Mouse (Mus musculus) C2C12 (cell line): ENCODE measurements around the gene Khdc4.

Source experiments
- CTCF ChIP-seq: IDR thresholded peaks from one replicate; pipeline ENCODE4 v1.5.1; 2011; ENCODE audit not compliant: control insufficient read depth, insufficient read depth, insufficient read length
- FOSL1 ChIP-seq: IDR thresholded peaks from one replicate; pipeline ENCODE4 v1.8.0; 2011; ENCODE audit warnings: mild to moderate bottlenecking, low read length; ENCODE audit not compliant: poor library complexity, insufficient read depth, severe bottlenecking
- USF1 ChIP-seq: IDR thresholded peaks from one replicate; pipeline ENCODE4 v1.6.1; 2011; ENCODE audit warnings: low read depth, mild to moderate bottlenecking, control low read depth, moderate library complexity

- TF ChIP-seq FOSL1 (no peak), CTCF (no peak), USF1 (no peak)
Measured at GRCm38 (mm10) chr3:88701222-88701621, 15.6 kb downstream of the Khdc4 start.
